Mouse (Mus musculus) cerebellum, postnatal 14 days (tissue): ENCODE data around the gene Olfr1093.

Source experiments
- DNase-seq, 2 experiments: peaks; one replicate each; pipeline ENCODE4 v3.0.0; 2021; ENCODE audit warnings: mixed read lengths in 2 of 2

The Olfr1093 gene

GRCm38 (mm10) chr2:86782179-86782578 lies at the start of gene Olfr1093:
Olfr1093 (plus strand) TSS chr2:86782479.
- DNase-seq = no peak

GRCm38 (mm10) chr2:86733601-86734000 lies 48.7 kb upstream of the Olfr1093 start, which contains the start of gene Olfr1089:
Olfr1089 (minus strand) TSS chr2:86733701.
- DNase-seq = no peak

GRCm38 (mm10) chr2:86758893-86759292 lies 23.4 kb upstream of the Olfr1093 start, which contains the start of gene Olfr1090:
Olfr1090 (minus strand) TSS chr2:86758993.
- no peak for DNase-seq

GRCm38 (mm10) chr2:86761050-86761449 lies 21.2 kb upstream of the Olfr1093 start:
- peak; percentile 5 to 31 for DNase-seq

GRCm38 (mm10) chr2:86809918-86810317 lies 27.6 kb downstream of the Olfr1093 start, which contains the start of gene Olfr141:
Olfr141 (minus strand) TSS chr2:86810018.
- no peak for DNase-seq

GRCm38 (mm10) chr2:86824363-86824762 lies 42.1 kb downstream of the Olfr1093 start, which contains the start of gene Olfr1094:
Olfr1094 (plus strand) TSS chr2:86824663.
- no peak for DNase-seq
